Mouse (Mus musculus): ENCODE results near the gene Safb2.
"Not testable (repeated sequence)": the region's sequence is repeated elsewhere in the genome, so short reads cannot be mapped to it uniquely, and the experiment has no call there.

Gene Safb2

GRCm38 (mm10) chr17:56584257-56585130, at the start of gene Safb2, which contains the start of gene Safb:
TSS of gene Safb2 (minus strand) at chr17:56584585.
TSS of gene Safb (plus strand) at chr17:56584825.
- peak; percentile 99 for DNase-seq

- no peak for DNase-seq
These were observed 49.6 kb upstream of the Safb2 start for GRCm38 (mm10) chr17:56634023-56634422.

- DNase-seq = no peak
These were observed 47.4 kb upstream of the Safb2 start for GRCm38 (mm10) chr17:56631807-56632206.

- not testable (repeated sequence) for DNase-seq
These were observed 45.7 kb upstream of the Safb2 start for GRCm38 (mm10) chr17:56629800-56630781.

GRCm38 (mm10) chr17:56627530-56628277, 43.3 kb upstream of the Safb2 start, which contains the start of gene Catsperd:
TSS of gene Catsperd (plus strand) at chr17:56628143.
- peak; percentile 69 for DNase-seq

- DNase-seq = peak; percentile 100
These were observed 42.5 kb upstream of the Safb2 start, which contains the start of gene Lonp1 for GRCm38 (mm10) chr17:56626754-56627470. TSS of gene Lonp1 (minus strand) at chr17:56626887.

- no peak for DNase-seq
These were observed 41.9 kb upstream of the Safb2 start for GRCm38 (mm10) chr17:56626260-56626659.

GRCm38 (mm10) chr17:56625495-56625894, 41.1 kb upstream of the Safb2 start:
- no peak for DNase-seq

GRCm38 (mm10) chr17:56617628-56618027, 33.2 kb upstream of the Safb2 start:
- DNase-seq = no peak

- no peak for DNase-seq
These were observed 32.3 kb upstream of the Safb2 start for GRCm38 (mm10) chr17:56616725-56617124.

GRCm38 (mm10) chr17:56615792-56616191, 31.4 kb upstream of the Safb2 start:
- no peak for DNase-seq

GRCm38 (mm10) chr17:56615136-56615784, 30.9 kb upstream of the Safb2 start:
- DNase-seq = no peak

GRCm38 (mm10) chr17:56614391-56615135, 30.2 kb upstream of the Safb2 start:
- no peak for DNase-seq

- DNase-seq = not testable (repeated sequence)
These were observed 29.5 kb upstream of the Safb2 start for GRCm38 (mm10) chr17:56613893-56614292.

- peak; percentile 93 for DNase-seq
These were observed 29.0 kb upstream of the Safb2 start, which contains the start of gene Rpl36 for GRCm38 (mm10) chr17:56613236-56613844. TSS of gene Rpl36 (plus strand) at chr17:56613416.

GRCm38 (mm10) chr17:56612565-56612939, 28.2 kb upstream of the Safb2 start:
- not testable (repeated sequence) for DNase-seq

- DNase-seq = peak; percentile 67
These were observed 27.6 kb upstream of the Safb2 start for GRCm38 (mm10) chr17:56611861-56612564.

GRCm38 (mm10) chr17:56611323-56611722, 26.9 kb upstream of the Safb2 start:
- no peak for DNase-seq

Data from embryo, embryonic 11 days (tissue).